Mouse (Mus musculus): ENCODE data around the gene Lyzl4.

The Lyzl4 gene

DNA sequence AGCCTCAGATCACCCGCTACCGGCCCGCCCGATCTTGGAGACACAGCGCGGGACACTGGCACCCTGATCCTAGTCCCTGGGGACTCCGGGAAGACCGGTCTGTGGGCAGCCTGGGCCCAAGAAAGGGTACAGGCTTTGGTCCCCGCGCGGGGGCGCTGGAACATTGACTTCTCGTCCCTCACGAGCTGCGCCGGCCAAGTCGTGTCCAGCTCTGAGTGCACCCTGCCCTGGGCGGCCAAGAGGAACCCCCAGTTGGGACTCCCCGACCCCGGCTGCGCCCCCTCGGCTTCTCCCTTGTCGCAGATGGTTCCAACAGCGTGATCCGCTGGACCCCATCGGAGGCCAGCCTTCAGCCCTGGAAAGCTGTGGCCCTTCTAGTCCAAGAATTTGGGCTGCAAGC is at the start of gene Lyzl4:
Gene Lyzl4 (minus strand): TSS at position 96 of the 400 bp plus-strand sequence.
- peak; percentile 81 for DNase-seq

DNA sequence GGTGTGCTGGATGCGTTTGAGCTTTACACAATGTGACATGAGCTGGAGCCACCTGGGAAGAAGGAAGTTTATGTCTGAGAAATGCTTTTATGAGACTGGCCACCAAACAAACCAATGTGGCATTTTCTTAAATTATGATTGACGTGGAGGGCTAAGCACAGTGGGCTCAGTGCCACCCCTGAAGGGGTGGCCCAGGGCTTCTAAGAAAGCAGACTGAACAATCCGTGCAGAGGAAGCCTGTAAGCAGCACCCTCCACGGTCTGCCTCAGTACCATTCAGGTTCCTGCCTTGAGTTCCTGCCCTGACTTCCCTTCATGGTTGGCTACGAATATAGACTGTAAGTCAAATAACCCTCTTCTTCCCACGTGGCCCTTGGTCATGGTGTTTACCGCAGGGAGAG is 48.8 kb upstream of the Lyzl4 start:
- DNase-seq: no peak

DNA sequence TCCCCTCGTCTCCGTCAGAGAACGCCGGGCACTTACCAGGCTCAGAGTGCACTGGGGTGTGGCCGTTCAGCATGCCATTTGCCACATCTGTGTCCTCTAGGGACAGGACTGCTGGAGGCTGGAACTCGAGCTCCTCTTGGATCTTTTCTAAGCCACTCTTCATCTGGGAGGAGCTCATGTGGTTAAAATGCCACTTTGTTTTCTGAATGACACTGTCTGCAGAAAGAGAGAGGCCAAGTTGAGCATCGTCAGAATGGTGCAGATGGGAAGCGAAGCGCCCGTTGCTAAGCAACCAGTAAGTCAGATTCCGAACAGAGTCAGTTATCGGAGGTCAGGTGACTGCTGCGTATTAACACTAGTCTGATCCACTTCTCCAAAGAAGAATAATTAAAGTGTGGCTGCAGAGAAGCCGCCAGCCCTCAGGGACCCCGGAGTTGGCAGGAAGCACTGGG is 48.3 kb upstream of the Lyzl4 start:
- no peak for DNase-seq

DNA sequence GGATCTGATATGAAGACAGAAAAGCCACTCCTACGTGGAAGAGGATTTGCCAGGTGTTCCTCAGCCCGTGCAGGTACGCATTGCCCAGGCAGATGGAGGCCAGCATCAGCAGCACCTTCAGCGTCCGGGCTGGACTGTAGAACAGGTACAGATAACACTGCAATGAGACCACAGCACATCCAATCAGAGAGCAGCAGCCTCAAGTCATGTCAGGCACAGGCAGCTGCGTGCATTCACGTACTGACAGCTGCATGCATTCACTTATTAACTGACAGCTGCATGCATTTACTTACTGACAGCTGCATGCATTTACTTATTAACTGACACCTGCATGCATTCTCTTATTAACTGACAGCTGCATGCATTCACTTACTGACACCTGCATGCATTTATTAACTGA is 42.8 kb upstream of the Lyzl4 start:
- DNase-seq: no peak

DNA sequence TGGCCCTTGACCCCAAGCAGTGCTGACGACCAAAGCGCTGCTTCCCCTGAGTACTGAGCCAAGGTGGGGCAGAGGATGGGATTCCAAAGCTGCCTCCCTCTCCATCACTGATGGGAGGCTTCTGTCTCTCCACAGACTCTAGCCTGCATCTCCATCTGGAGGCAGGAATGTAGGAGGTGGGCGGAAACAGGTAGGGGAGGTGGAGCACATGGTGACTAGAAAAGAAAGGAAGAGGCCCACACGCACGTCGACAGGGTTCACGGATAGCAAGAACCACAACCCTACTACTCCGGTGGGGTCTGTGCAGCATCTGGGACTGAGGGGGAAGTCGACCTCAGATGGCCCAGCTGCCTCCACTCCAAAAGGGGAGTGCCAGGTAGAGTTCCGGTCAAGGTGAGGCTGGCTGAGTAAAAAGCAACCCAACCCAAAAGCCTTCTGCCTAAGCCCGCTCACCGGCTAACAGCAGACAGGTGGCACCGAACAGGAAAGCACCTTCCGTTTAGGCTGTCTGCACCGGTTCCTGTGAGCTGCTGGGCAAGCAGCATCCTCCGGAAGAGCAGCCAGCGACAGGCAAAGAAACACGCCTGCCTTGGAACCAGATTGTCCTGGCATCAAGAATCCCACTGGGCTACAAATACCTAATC is 40.3 kb upstream of the Lyzl4 start:
- DNase-seq: no peak

DNA sequence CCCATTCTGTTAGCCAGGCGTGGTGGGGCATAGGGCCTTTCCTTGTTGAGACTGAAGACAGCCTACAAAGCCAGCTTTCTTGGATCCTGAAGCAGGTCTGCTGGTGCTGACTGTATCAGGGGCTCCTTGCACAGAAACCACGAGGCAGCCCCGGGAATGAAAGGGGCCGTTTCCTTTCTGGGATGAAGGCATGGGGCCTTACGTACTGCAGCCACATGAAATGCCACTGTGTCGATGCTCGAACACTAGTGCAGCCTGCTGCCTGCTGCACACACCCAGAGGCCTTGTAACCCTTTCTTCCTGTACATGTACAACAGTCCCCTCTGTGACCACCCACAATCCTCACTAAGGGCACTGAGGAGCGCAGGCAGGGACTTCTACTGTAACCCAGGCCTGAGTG is 39.3 kb upstream of the Lyzl4 start:
- no peak for DNase-seq

DNA sequence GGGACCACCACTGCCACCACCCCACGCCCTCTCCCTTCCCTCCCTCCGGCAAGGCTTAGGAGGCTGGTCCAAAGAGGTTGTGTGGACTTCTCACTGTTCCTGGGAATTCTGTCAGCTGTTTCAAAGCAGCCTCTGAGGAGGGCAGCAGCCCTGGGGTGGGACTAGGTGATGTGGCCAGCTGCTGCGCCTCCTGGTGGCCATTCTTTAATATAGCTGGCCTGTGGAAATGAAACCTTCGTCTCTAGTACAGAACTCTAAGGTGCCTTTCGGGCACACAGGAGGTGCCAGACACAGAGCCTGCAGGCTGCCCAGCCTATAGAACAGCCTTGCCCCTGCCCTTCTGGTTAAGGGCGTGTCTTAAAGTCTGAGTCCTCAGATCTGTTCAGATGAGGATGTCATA is 37.7 kb upstream of the Lyzl4 start:
- DNase-seq: peak; percentile 36

DNA sequence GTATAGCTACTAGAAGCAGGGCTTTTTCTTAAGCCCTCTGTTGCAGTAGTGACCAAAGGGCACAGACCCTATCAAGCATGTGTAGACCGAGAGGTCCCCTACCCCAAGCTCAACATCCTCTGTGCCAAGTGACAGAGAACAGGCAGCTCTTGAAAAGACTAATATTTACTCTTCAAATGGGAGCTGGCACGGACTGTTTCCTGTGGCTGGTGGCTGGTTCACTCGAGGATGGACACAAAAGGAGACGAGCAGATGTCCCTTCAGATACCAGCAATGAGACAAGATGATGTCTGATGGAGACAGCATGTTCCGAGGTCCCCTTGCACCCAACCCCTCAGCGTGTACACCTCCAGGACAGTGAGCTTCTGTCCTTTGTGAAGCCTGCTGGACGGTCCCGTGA is 35.6 kb upstream of the Lyzl4 start:
- no peak for DNase-seq

DNA sequence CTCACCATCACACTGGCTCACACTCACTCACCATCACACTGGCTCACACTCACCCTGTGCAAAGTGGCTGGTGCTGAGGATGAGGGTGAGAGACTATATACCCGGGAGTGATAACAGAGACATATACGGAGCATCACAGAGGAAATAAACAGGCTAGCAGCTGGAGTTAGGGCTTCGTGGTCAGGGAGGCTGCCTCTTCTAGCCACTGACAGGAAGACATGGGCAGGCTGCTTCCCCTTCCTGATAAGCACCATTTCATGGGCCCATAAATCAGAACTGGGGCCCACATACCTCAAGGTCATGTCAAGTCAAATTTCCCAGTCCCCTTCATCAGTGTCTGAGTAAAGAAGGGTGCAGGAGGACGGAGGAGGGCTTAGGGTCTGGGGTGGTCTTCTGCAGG is 35.2 kb upstream of the Lyzl4 start:
- DNase-seq: no peak

DNA sequence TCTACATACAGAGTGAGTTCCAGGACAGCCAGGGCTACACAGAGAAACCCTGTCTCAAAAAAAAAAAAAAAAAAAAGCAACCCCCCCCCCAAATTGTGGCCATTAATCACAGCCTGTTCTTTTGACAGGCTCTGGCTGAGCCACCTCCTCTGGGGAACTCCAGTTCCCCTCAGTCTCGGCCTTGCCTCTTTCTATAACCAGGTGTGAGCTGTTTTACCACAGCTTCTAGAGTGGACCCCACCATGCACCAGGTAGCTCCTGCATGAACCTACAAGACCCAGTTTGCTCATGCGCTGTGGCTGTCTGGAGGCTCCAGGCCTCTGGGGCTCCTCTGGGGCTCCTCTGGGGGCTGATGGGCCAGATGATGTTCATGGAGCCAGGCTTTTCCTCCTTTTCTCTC is 33.7 kb upstream of the Lyzl4 start:
- DNase-seq: no peak

DNA sequence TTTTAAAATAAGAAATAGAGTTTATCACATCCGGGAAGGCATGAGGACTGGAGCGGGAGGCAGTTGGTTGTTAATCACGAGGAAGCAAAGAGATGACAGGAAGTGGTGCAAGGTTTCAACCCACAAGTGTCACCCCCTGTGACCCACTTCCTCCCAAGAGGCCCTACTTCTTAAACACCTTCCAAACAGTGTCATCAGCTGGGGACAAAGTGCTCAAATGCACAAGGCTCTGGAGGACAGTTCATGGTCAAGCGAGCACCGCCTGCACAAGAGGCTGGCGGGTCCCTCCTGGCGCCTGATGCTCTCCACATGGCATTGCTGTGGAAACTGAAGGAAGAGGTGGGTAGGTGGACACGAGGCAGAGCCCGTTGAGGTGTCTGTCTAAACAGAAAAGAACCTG is 33.1 kb upstream of the Lyzl4 start:
- no peak for DNase-seq

DNA sequence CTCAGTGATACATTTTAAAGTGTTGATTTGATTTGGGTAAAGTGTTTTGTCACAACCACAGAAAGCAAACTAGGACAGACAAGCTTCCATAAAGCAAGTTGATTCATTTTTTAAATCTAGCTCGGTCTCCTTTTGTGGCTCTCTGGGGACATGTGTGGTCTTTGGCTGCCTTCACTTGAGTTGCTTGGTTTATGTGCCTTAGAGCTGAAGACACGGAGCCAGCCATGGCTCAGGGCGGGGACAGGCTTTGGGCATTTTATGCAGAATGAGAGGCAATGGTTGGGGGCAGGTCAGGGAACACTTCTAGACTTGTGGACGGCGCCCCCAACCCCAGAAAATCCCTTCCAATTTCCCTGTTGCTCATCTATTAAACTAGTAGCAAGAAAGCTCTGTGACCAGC is 31.8 kb upstream of the Lyzl4 start:
- no peak for DNase-seq

DNA sequence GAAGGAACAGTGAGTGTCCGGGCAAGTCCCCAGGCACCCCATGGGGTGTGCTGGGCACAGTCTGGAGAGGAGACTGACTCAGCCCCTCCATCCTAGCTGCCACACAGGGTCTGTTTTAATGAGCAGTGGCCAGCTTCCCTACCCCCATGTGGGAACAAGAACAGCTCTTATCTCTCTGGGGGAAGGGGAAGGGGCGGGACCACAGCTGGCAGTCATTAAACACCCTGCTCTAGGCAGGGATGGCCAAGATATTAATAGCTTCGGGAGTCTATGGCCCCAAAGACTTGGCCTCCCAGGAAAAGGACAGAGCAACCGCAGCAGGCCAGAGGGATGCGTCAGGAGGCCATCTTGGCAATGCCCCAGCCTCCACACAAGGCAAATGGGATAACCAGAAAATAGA is 30.4 kb upstream of the Lyzl4 start:
- DNase-seq: no peak

DNA sequence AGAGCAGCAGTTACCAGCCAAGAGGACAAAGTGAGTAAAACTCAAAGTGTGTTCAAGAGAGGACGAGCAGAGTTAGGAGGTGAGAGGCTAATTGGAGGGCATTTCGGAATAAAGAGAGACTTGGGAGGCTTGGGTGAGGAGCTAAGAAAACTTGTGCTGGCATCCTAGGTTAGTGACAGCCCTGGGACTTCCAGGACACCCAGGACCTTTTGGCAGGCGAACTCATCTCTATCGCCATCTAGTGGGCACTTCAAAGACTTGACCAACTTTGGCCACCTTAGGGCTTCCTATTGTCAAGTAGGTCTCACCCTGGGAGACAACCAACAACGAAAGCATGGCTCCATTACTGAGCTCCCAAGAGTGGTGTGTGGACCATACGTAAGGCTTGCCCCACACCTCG is 29.4 kb upstream of the Lyzl4 start:
- DNase-seq: peak; percentile 58

DNA sequence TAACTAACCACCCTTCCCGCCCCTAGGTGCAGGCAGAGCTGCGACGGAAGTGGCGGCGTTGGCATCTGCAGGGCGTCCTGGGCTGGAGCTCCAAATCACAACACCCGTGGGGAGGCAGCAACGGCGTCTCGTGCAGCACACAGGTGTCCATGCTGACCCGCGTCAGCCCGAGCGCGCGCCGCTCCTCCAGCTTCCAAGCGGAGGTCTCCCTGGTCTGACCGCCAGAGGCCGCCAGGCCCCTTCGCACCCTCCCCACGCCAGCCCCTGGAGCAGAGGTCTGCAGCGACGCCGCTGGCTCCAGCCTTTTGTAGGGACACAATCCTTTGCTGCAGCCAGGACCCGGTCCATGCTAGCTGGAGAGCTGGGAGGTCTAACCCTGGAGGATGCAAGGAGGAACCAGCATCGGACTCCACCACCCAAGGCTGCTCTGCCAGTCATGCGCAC is 27.5 kb upstream of the Lyzl4 start:
- no peak for DNase-seq

DNA sequence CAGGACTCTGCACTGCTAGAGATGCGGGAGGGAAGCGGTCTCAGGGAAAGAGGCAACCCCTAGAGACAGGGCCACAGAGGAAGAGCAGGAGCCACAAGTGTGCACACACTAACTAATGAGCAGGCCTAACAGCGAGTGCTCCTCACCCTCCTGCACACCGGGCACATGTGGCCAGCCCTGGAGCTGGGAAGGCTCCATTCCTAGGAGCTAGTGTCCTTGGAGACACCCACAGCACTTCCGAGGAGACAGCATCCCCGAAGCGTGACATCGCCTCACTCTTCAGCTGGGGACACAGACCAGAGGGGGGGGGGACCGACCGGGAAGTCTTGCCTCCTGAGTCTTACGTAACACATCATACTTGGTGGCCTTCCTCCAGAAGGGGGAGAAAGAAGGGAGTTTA is 25.9 kb upstream of the Lyzl4 start:
- DNase-seq: no peak

DNA sequence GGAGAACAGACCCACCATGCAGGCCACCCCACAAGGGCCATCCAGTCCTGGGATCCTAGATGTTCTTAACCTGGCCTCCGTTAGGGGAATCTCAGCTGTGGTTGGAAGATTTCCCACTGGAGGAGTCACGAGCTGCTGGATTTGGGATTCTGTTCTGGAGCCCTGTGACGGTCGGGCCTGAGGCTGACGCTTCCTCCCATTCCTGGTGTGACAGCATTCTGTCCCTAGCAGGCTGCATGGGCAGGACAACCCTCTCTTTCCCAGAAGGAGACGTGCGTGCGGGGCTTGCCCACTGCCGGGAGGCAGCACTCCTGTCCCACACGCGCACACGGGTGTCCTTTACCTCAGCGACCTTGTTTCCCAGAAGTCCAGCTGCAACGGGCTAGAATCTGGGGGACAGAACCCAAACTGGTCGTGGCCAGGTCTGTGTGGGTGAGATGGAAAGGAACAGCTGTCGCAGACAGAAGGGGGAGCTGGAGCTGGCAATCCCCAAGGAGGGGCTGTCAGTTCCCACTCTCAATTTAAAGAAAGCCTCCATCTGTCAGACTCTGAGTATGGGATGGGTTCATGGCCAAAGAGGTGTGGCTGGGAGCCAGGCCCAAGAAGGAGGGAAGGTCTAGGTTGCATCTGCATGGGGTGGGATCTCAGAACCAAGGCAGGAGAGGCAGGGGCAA is 25.2 kb upstream of the Lyzl4 start:
- DNase-seq: no peak

DNA sequence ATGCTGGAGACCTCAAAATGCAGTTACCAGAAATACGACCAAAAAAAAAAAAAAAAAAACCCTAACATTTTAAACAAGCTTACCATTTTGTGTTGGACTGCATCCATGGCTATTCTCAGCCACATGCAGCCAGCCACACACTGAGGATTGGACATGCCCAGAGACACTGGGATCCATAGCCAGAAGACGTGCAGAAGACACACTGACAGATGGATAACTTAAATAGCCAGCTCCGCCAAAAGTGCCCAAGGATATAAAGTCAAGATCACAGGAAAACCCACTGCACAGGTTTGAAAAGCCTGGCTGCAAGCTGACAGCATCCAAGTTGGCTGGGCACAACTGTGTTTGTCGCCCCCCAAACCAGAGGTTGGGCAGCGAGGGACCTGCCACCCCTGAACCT is 22.2 kb upstream of the Lyzl4 start:
- DNase-seq: no peak

DNA sequence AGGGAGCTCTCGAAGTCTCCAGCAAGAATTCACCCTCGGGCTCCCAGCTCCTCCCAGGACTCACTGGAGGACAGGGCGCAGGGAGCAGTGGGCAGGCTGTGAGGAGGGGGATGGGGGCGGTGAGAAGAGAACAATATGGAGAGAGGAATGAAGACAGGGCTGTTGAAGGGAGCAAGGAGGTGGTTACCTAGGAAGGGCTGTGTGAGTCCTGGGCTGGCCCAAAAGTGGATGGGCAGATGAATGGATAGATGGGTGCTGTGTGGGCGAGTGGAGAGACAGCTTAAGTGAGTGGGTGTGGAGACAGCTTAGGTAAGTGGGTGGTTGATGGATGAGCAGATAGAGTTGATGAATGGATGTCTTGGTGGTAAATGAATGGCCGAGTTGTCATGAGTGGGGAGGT is 21.6 kb upstream of the Lyzl4 start:
- DNase-seq: no peak

DNA sequence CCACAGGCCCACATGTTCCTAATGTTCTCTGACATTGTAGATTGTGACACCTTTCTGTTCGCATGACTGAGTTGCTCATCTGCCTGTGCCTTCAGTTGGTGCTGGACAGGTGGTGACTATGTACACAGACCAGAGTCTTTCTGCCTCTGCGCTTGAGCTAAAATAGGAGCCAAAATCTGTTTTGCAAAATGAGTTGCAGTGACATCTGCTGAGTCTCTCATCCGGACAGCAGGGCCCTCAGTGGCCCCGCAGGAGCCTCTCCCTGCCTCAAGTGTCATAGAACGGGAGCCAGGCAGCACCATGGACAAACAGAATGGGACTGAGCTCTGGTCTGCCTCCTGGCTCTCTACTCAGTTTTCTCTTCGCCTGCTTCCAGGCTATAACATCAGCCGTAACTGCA is 17.9 kb upstream of the Lyzl4 start:
- no peak for DNase-seq

DNA sequence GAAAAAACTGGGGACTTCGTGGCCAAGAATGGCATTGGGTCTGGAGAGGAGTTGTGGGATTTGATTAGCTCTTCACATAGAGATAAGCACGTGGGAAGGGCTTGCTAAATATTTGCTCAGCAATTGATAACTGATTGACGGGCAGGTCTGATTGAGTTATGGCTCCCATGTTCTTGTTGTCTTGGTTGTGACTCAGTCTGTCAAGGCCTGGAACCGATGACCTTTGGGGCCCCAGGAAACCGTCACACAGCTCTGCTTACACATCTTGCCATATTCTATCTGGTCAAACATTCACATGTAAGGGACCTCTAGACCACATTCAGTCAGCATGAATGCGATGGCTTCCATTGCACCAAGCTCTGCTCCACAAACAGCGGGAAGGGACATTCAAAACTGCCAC is 16.4 kb upstream of the Lyzl4 start:
- no peak for DNase-seq

DNA sequence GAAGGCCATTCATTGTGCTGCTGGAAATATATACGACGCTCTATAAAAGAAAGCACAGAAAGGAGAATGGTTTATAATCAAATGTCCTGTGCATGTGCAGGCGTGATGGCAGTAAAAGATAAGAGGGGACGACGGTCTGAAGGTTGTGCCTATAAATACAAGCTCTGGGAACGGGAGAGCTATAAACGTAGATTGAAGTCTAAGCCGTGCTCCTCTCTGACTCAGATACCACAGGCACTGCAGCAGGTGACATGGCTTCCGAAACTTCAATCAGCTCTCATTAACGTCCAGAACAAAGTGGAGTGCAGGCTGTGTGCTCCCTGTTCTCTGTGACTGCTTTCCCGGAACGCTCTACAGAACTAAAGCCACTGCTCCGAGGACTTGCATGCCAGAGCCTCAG is 15.2 kb upstream of the Lyzl4 start:
- no peak for DNase-seq

DNA sequence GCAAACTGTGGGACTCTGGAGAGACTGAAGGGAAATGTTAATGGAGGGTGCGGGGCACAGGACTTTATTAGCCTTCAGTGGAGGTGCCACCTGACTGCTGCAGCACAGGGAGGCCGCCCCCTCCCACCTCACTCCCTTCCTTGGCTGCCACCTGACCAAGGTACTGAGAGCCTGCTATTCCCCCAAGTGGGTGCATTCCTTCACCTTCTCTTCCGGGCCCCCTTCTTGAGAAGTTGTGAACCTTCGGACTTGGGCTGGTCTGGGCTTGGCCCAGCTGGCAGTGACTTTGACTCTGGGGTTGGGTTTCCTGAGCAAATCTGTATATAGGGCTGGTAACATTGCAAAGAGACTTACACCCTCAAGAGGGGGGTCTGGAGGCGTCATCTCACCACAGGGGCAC is 14.4 kb upstream of the Lyzl4 start:
- DNase-seq: no peak

DNA sequence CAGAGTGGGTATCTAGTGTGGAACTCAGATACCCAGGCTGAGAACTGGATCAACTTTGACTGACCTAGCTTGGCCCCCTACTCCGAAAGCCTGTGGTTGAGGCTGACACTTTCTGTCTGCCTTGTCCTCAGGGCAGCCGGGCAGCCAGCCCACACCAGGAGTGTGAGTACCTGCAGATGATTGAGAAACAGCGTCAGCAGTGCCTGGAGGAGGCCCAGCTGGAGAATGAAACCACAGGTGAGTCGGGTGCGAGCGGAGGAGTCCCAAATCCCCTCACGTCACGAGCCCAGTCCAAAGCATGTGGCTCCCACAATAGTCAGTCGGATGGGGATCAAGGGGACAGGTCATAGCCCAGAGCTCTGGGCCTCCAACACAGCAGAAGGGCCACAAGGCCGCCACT is 11.8 kb upstream of the Lyzl4 start:
- no peak for DNase-seq

DNA sequence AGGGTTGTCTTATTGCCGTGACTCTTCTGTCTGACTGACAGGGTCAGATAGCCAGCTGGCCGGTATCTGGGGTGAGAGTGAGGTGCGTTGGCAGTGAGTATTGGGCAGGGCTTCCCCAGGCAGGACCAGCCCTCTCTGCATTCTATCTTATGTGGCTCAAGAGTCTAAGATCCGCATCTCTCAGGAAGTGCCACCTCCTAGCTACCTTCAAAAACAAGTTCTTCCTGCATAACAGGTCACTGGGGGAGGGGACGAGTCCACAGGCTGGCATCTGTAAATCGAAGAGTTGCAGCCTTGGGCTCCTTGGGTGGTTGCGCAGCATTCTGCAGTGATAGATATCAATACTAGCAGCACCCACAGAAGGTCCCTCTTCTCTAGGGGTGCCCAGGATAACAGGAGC is 5.1 kb upstream of the Lyzl4 start:
- no peak for DNase-seq

All from cerebellum, adult 8-10 months (tissue).